Mouse (Mus musculus): Measurements from ENCODE around the gene Phf5a.

Phf5a gene

DNA sequence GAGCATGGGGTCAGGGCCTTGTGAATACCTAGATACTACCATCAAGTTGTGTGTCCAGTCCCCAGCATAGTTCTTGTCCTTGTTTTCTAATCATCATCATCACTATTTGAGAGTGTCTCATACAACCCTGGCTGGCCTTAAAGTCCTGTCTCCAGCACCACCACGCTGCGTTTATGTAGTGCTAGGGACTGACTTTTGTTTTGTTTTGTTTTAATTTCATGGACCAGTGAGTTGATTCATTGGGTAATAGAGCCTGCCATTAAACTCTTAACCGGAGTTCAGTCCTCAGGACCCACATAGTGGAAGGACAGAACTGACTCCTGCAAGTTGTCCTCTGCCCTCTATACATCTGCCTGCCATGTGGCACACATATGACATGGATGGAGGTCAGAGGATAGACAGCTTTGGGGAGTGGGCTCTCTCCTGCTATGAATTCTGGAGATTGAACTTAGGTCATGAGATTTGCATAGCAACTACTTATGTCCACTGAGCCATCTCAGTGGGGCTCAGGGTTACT is 13.8 kb upstream of the Phf5a start:
- no peak for DNase-seq (ENCODE audit: low read depth, low spot score)

DNA sequence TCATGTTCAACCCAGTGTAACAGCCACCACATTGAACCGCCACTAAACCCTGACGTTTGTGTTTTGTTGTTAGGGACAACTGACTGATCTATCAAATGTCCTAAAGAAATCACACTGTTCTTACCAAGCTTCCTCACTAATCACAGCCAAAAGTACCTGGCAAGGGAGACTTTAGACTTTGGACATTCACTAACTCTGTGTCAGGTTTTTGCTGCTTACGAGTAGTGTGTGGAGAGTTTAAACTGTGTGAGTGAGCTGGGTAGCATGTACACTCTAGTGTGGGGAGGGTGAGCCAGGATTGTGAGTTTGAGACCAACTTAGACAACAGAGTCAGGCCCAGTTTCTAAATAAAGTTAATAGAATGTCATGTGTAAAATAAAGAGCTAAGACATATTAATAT is 10.6 kb upstream of the Phf5a start:
- no peak for DNase-seq (ENCODE audit: low read depth, low spot score)

DNA sequence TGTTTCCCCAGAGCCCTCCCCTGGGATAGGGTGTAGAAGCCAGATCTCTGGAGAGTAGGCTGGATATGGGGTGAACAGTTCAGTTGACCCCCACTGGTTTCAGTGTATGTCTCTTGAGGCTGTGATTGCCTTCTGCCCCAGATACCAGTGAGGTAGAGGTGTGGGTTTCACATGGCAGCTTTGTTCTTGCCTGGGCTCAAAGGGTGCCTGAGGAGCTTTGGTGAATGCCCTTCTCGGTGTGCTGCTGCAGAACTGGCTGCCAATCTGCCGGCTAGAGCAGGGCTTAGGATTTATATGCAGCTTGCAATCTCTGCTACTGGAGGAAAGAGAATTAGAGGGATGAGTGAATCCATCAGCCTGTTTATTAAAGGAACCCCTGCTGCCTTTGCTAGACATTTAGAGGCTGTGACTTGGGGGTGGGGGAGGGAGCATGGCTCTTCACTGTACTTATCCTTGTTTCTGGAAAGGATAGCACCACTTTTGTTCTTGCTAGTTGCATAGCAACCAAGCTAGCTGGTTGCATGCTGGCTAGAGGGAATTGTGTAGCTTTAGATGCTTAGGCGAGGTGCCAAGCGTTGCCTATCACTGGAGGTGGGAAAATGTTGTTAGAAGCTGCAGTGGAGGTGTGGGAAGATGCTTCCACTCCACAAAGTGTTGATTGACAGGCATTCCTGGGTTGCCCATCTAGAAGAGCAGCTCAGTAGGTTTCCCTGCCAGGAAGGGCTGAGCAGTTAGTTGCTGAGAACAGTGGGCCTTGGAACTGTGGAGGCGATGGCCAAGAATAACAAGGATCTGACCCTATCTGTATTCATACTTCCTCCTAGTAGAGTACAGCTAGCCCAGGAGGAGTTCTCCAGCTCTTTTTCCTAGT is 8.1 kb upstream of the Phf5a start:
- DNase-seq (ENCODE audit: low read depth, low spot score): no peak

DNA sequence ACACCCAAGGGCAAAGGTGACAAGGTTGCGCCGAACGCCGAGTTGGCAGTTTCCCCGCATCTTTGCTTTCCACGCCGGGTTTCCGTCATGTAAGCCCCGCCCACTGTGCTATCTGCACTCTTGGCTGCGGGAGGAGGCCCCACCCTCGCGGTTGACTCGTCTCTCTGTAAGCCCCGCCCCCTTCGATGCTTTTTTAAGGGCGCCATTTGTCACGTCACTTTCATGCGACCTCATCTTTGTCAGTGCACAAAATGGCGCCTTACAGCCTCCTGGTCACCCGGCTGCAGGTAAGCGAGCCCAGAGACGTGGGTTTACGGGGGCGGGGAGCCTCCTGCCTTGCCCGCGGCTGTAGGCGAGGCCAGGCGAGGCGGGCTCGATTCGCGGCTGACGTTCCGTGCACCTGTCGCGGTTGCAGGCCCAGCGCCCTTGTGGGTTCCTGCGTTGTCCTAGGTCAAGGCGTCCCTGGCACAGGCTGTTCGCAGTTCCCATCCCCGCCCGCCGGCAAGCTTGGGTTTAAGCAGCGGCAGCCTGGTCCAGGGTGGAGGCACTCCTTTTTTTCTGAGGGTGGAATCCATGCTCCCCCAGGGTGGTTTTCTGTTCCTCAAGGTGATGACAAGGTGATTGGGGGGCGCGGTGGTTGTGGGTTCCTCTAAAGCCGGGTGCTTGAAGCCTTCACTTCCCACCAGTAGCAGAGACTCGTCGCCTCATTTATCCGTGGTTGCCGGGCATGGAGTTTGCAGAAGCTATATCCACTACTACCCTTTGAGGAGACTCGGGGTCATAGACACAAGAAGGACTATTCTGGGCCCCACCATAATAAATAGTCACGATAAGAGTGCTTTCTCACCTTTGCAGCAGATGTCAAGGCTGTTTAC is 788 bp upstream of the Phf5a start, which contains the start of gene Aco2:
Gene Aco2 (plus strand): TSS at position 48 of the 875 bp plus-strand sequence.
- DNase-seq (ENCODE audit: low read depth, low spot score): peak; percentile 94

DNA sequence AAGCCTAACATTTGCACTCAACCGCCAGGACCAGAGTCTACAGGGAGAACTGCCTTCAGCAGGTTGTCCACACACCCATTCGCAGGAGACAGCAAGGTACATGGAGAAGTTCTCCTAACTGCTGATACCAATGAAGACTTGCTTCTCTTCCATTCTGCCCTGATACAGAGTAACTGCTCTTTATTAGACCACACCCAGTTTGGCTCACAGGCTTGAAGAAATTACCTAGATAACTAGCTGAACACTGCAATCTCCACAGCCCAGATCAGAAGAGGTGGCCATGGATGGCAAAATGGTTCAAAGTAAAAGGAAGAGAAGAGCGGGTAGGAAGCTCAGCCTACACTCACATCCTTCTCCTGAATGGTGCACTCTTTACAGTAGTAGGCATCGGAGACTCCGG is 1.7 kb downstream of the Phf5a start:
- DNase-seq (ENCODE audit: low read depth, low spot score): no peak

DNA sequence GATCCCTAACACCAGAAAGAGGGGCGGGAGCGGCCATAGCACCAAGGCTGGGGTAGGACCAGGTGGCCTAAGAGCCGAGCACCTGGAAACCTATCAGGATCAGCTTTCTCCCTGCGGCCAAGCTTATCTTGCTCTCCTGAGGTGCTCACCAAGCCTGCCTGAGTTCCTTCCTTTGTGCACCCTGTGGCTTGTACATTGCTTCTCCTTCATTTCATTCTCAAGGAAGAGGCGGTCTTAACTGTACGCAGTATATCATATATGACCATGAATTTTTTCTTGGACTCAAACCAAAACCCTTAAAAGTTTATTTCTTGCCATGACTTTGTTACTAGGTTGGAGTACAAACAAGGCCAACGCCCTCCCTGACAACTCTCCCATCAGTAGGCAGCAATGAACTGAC is 7.5 kb downstream of the Phf5a start:
- DNase-seq (ENCODE audit: low read depth, low spot score): no peak

DNA sequence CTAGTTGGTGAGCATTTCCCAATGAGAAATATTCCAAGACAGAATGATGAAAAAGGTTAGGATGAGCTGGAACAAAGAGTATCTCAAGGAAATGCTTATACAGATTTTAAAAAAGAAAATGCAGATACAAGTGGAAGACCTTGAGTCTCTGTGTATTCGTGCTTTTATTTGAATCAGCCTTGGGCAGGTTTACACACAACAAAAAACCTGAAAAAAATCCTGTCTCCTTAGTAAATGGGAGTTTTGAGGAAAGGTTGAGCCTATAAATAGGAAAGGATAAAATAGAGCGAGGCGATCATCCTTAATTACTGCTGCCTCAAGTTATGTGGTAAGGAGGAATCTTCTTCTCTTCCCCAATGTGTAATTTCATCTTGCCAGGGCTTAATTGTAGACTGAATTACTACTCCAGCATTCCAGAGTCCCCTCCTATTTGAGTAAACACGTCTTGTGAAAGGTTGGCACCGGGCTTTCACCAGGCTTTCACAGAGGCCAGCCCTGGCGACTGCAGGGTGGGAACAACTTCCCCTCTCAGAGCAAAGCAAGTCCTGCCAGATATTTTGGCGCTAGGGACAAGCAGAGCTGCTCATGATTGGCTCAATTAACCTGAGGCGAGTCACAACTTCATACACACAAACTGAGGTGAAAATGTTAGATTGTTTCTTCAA is 11.1 kb downstream of the Phf5a start:
- no peak for DNase-seq (ENCODE audit: low read depth, low spot score)

DNA sequence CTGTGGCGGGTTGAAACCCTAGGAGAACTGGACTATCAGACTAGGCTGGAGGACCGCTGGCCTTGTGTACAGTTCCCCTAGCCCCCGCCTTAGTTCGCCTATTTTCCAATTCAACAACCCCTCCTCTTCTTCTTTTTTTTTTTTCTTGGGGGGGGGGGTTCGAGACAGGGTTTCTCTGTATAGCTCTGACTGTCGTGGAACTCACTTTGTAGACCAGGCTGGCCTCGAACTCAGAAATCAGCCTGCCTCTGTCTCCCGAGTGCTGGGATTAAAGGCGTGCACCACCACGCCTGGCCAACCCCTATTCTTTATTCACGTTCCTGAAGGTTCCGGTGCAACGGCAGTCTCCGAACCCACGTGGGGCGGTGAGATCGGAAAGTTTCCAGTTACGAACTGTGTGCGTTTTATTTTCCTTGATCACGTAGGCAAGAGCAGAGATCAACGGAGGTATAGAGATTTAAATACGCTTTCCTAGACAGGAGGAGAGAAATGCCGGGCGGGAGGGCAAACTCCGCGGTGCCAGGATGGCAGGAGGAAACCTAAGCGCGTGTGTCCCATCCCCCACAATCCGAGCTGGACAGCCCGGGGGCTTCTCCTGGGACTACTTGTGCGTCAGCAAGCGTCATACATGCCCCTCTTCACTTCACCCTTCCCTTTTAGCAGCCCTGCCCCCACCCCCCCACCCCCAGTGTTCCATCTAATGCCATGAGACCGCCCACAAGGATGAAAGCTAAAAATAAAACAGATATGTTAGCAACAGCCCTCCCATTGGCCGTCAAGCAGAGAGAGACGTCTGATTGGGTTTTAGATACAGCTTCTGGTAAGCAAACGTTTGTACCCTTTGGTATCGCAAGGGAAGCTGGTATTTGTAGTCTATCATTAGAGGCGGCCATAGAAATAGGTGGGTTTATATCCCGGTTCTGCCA is 12.1 kb downstream of the Phf5a start:
- DNase-seq (ENCODE audit: low read depth, low spot score): peak; percentile 76

DNA sequence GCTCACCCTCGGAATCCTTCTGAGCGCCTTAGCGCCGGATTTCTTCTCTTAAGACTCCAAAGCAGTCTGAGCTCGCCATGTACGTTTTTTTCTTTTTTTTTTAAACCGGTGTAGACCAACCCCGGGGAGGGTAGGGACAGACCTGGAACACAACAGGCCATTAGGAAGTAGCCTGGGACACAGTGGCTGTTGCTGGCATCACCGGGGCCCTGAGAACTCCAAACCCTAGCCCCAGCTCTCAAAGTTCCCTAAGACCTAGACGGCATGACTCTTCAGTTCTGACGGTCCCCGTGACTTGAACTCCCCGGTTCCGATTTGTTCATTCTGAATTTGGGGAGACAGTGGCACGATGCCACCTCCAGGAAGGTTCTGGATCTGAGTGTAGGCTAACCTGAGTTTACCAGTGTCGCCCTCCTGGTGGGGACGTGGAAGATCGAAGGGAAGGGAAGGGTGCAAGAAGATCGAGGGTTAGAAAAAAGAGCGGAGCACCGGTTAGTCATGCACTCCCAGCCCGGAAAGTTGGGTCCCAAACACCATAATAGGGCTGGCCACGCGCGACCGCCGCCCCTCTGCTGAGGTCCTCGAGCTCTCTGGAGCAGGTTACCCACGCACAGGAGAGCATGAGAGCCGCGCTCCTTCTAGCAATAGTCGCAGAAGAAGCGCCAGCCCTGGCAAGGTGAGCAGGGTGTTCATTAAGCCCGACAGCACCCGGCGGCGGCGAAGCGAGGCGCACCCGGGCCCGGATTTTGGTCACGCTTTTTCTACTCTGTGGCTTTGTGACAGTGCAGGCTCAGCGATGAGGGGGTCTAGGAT is 13.0 kb downstream of the Phf5a start, which contains the start of gene Tob2:
Gene Tob2 (minus strand): TSS at position 280 of the 813 bp plus-strand sequence.
- no peak for DNase-seq (ENCODE audit: low read depth, low spot score)

DNA sequence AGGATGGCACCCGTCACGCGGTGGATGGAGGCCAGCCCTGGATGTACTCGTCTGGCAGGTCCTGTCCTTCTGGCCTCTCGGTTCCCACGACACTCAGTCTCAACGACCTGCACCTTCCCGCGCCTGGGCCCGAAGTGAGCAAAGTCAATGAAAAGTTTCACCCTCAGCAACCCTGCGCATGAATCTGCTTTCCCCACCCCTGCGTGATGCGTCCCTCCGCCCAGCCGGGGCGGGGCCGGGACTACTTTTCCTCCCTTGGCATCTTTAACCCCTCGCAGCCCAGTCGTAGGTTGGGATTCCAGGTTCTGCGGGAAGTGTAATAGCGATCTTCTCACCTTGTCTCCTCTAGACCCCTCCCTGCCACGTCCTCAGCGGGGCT is 13.6 kb downstream of the Phf5a start:
- peak; percentile 64 for DNase-seq (ENCODE audit: low read depth, low spot score)

DNA sequence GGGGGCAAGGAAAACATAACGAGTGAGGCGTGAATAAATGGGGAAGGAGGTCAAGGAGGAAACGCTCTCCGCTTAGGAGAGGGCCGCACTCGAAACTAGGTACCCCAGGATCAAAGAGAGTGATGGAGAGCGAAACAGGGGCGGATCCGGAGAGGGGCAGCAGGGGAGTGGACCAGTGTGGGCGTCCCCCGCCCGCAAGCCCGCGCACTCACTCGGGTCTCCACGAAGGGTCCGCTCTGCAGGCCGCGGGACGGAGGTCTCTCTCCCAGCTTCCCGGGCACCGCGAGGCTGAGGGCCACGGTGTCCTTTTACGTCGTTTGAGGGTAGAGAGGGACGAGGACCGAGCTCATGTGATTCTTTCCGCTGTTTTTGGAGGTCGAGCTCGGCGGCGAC is 14.0 kb downstream of the Phf5a start:
- no peak for DNase-seq (ENCODE audit: low read depth, low spot score)

DNA sequence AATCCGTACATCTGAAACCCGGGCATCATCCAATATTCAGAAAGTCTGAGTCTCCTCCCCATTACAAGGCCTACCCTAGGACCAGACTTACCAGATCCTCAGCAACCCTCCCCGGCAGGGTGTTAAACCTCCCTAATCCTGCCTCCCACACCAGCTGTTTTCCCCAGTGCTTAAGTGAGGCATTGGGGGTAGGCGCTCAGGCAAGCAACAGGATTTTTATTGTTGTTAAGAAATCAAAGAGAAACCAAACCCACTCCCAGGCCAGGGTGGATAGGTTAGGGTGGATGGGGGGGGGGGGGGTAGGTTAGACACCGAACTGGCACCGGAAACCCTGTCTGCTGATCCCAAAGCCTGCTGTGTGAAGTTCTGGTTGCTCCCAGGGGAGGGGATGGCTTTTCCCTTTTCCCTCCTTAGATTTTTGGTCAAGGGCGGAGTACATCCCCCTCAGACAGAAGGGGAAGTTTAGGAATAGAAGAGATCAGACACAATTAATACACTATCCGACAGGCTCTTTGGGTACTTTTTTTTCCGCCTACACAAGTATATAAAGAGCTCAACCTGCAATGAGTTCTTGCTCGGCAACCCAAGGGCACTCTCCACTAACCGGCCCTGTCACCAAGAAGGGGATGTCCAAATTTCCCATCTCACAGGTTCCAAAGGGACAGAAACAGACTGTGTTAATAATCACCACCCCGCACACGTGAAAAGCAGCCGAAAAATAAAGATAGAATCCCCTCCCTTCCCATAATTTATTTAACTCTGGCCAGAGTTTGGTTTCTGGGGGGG is 14.6 kb downstream of the Phf5a start:
- no peak for DNase-seq (ENCODE audit: low read depth, low spot score)

DNA sequence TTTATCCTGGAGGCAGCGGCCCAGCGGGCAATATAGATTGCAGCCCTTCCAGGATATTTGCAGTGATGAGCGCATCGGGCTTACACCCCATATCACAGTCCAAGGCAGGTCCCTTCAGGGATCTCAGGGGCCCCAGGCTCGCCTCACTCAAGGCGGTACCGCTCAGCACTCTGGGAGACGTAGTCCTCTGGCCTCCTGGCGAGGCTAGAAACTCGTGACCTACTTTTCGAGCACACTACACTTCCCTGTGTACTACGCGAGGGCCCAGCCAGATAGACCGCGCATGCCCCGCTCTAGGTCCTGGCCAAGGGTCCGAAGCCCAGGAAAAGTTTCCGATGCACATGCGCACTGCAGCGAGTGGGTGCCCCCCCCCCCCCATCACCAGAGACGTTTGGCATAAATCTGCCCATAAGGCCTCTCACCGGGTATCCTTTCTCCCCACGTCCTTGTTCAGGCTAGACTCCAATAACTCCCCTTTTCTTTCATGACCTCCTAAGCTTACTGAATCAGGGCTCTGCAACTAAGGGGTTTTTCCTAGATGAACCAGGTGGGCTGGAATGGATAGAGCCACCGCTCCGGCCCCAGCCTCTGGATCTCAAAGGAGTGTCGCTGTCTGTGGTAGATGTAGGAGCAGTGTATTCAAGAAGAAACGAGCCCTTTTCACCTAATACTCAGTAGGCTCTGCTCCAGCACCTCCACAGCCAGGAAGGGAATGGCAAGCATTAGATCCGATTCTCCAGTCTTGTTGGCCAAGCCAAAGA is 15.5 kb downstream of the Phf5a start:
- peak; percentile 67 for DNase-seq (ENCODE audit: low read depth, low spot score)

DNA sequence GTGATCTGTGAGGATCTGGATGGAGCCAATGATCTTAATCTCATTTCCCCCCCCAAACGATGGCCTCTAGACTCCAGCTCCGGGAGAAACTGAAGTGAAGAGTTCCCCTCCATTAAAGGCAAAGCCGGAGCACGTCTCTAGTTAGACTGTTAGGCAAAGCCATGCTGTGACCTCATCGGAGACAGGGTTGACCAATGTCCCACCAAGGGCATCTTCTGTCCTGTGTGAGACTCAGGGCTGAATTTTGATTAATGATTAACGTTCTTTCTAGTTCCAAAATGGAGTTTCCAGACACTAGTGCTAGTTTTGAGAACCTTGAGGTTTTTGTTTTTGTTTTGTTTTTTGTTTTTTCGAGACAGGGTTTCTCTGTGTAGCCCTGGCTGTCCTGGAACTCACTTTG is 18.6 kb downstream of the Phf5a start:
- no peak for DNase-seq (ENCODE audit: low read depth, low spot score)

DNA sequence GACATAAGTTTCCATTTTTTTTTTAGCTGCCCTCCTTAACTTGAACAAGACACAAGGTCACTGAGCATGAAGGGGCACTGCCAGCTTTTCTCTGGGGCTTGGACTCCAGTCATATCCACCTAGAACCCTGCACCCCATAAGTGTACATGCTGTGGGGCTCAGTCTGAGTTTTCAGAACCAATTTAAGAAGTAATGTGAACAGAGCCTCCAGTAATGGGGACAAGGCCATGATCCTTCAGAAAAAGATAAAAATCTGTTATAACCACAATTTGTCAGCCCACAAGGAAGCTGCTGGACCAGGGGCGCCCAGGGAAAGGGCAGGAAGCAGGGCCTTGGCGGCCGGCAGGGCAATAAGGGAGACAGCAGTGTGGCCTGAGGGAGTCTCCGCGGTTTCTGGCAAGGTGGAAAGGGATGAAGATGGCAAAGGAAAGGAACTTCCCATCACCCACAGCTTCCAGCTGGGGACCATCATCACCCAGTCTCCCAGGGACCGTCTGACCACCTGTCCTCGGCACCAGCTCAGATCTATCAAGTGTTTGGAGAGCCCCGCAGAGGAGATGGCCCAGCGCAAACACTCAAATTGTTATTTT is 19.2 kb downstream of the Phf5a start:
- no peak for DNase-seq (ENCODE audit: low read depth, low spot score)

DNA sequence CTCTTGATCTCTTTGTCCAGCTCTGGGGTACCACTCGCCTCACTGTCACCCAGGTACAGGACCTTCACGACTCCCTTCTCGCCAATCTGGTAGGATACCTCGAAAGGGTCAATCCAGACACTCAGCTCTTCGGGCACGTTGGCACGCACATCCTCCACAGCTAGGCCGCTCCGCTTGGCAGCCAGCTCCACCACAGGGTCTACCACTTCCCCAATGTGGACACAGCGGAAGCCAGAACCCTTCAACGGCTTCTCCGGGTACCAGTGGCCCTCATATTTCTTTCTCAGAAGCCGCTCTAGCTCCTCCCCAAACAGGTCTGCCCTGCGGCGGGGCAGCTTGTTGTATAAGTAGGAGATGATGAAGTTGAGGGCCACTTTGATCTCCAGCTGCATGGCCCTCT is 20.3 kb downstream of the Phf5a start:
- no peak for DNase-seq (ENCODE audit: low read depth, low spot score)

DNA sequence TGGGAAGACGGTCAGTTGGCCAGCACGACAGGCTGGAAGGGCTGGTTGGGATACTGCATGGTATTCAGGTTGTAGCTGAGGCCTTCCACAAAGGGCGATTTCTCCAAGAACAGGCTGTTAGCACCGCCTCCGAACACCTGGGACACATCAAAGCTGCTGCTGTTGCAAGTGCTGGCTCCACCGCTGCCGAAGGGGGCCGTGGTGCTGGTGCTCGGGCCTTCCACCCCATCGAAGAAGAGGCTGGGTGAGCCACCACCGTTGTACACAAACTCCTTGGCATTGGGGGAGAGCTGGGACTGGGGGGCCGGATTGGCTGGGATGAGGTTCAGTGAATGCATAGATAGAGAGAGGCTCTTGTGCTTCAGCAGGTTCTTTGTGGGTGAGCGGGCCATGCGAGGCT is 21.0 kb downstream of the Phf5a start:
- no peak for DNase-seq (ENCODE audit: low read depth, low spot score)

DNA sequence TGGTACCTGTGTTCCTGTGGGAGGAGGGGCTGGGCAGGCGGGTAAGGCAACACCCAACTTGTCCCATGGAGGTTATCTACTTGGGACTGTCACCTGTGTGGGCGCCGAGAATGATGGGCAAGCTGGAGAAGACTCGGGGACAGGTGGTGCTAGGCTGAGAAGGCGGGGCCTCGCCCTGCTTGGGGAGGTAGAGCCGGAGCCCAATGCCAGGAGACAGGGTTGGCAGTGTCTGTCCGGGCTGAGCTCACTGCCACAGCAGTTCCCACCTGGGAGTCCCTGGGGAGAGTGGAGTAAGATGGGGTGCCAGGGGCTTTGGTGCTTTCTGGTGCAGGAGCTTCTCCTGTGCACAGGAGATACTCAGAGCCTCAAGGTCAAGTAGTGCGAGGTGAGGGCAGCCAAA is 22.6 kb downstream of the Phf5a start:
- DNase-seq (ENCODE audit: low read depth, low spot score): no peak

All from WW6 (cell line).